30 mouse cellular contexts compared by ENCODE assay signal in the genomic region with DNA sequence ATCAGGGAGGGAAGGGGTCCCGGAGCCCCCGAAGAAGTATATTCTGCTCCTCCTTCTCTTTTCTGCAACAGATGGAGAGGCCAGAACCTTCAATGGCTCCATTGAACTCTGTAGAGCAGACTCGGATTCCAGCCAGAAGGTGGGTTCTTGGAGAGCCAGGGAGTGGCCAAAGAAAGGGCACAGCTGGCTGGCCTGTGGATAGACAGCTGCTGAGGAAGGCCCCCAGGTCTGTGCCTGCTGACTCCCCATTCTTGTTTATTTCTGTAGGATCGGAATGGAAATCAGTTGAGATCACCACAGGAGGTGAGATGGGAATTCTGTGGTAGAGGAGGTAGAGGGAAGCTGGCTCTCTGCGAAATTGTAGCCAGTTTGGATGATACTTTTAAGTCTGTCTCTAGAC. TPM values are rescaled to one million over a fixed set of nuclear protein-coding genes. Genes with fewer than 3 reads are reported as not detected.
"Had no signal": no experiment of that assay in that cellular context is flagged by ENCODE, and none has a peak within 500 bp of the region (broad histone marks: within the 10 kb centered on the region; RNA-seq: fewer than 3 reads in every experiment).

No protein-coding gene starts in this region.

- H3K4me3 ChIP-seq: kidney, embryonic 15.5 days; left cerebral cortex, adult 2 months; limb, embryonic 13.5 days; liver, embryonic 12.5 days; liver, embryonic 15.5 days; lung, embryonic 15.5 days; megakaryocyte, embryonic 14.5 days; midbrain, embryonic 10.5 days; midbrain, embryonic 13.5 days had no signal

- H3K27ac ChIP-seq: kidney, embryonic 15.5 days; left cerebral cortex, adult 2 months; limb, embryonic 13.5 days; liver, embryonic 12.5 days; liver, embryonic 15.5 days; lung, embryonic 15.5 days; midbrain, embryonic 10.5 days; midbrain, embryonic 13.5 days had no signal

- H3K4me2 ChIP-seq: kidney, embryonic 15.5 days; limb, embryonic 13.5 days; liver, embryonic 12.5 days; liver, embryonic 15.5 days; lung, embryonic 15.5 days; midbrain, embryonic 13.5 days had no signal

- DNase-seq: kidney, adult 2 months; kidney, postnatal 10 days; kidney, postnatal 36 days; liver; lung, adult 18-20 months; lung, postnatal 10 days; lung, postnatal 36 days; thymus, adult 18-20 months; thymus, postnatal 4 days had no signal

- ATAC-seq: liver, embryonic 12.5 days; midbrain, embryonic 13.5 days; midbrain, embryonic 16.5 days had no signal

- H3K4me1 ChIP-seq: kidney, embryonic 15.5 days; limb, embryonic 13.5 days; liver, embryonic 12.5 days; liver, embryonic 15.5 days; lung, embryonic 15.5 days; midbrain, embryonic 10.5 days; midbrain, embryonic 13.5 days had no signal

- H3K9me3 ChIP-seq: kidney, embryonic 15.5 days; limb, embryonic 13.5 days; liver, embryonic 12.5 days; liver, embryonic 15.5 days; lung, embryonic 15.5 days; megakaryocyte, embryonic 14.5 days; midbrain, embryonic 10.5 days; midbrain, embryonic 13.5 days had no signal

- H3K27me3 ChIP-seq: kidney, embryonic 15.5 days; limb, embryonic 13.5 days; liver, embryonic 12.5 days; liver, embryonic 15.5 days; lung, embryonic 15.5 days; megakaryocyte, embryonic 14.5 days; midbrain, embryonic 13.5 days had no signal

- H3K9ac ChIP-seq: kidney, embryonic 15.5 days; limb, embryonic 13.5 days; liver, embryonic 12.5 days; liver, embryonic 15.5 days; lung, embryonic 15.5 days; midbrain, embryonic 13.5 days had no signal

RNA-seq across cellular contexts. Expression of a gene that starts 9.9 kb away (rescaled TPM):
- total RNA-seq: layer of hippocampus, adult 18-20 months; layer of hippocampus, postnatal 36 days; left cerebral cortex, adult 2 months; left cerebral cortex, postnatal 10 days; left cerebral cortex, postnatal 36 days; monocyte, adult 5-6 weeks had no signal
- polyA plus RNA-seq: kidney, embryonic 15.5 days; limb, embryonic 13.5 days; liver, embryonic 12.5 days; liver, embryonic 15.5 days; lung, embryonic 15.5 days; midbrain, embryonic 10.5 days; midbrain, embryonic 13.5 days; midbrain, embryonic 16.5 days; neural tube, embryonic 11.5 days; neural tube, embryonic 14.5 days; small intestine, adult 2 months; spleen, adult 2 months; stomach, embryonic 16.5 days; testis, adult 2 months had no signal
